Mouse (Mus musculus): ENCODE results near the gene Ctsh. TPM values are rescaled to one million over a fixed set of nuclear protein-coding genes. Genes with fewer than 3 reads are reported as not detected.

The Ctsh gene
- 305 and 311 TPM in 2 replicates for polyA plus RNA-seq (2015; fragmentation: Nextera tagmentation; extraction: Ambion mirVana)

DNA sequence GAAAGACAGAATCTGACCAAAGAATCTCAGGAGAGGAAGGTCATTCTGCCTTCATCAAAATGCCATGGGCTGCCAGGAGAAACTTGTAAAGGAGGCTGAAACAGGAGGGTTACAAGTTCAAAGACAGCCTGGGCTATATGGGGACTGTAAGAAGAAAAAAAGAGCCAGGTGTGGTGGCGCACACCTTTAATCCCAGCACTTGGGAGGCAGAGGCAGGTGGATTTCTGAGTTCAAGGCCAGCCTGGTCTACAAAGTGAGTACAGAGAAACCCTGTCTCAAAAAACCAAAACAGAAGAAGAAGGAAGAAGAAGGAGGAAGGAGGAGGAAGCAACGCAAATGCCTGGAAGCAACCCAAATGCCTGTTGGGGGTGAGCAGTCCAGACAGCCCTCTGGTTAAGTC lies at the start of gene Ctsh:
TSS of gene Ctsh (plus strand) at position 301 of the 400 bp plus-strand sequence.
- 72% methylated on average over 2 of the region's 2 CpGs for WGBS
- no peak for ATAC-seq
- H3K4me2 ChIP-seq (replicated peaks; ENCODE audit: low read depth): peak within 1 kb of the TSS; percentile 75
- H3K27ac ChIP-seq (ENCODE audit: low read depth, low read length): peak within 1 kb of the TSS; percentile 75
- peak within 1 kb of the TSS; percentile 51 for H3K4me3 ChIP-seq (ENCODE audit: low read depth, low read length)
- no peaks in the 10 kb centered on the region for H3K9me3 ChIP-seq (ENCODE audit: control insufficient read depth)
- TF ChIP-seq CTCF (IDR thresholded peaks at IDR 0.05; ENCODE audit: low read depth): no peak
- H3K36me3 ChIP-seq (ENCODE audit: control insufficient read depth, insufficient read depth): no peaks in the 10 kb centered on the region
- peak within 1 kb of the TSS; percentile 62 for H3K9ac ChIP-seq (ENCODE audit: low read depth, low read length)
- H3K27me3 ChIP-seq (replicated peaks; ENCODE audit: control insufficient read depth, insufficient read depth, low read length): no peaks in the 10 kb centered on the region
- no peaks in the 10 kb centered on the region for H3K4me1 ChIP-seq (replicated peaks; ENCODE audit: control insufficient read depth, insufficient read depth, low read length)

DNA sequence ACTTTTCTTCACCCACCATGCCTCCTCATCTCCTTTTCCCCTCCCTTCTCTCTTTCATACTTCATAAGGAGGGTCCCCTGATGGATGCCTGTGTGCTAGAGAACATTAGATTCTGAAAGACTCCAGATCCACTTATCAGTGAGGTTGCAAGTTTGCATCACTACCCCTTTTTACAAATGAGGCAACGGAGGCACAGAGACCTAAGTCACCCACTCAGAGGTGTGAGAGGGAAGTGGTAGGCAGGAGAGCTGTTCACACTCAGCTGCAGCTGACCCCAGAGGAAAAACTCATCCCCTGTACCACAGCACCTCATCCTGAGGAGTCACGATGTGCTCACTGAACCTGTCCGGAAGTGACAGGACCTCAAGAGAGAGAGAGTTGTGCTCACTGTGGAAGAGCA lies 47.5 kb upstream of the Ctsh start:
- H3K4me2 ChIP-seq (replicated peaks; ENCODE audit: low read depth): no peak overlapping the region
- ATAC-seq: no peak
- WGBS: 83% methylated on average over 3 of the region's 3 CpGs

DNA sequence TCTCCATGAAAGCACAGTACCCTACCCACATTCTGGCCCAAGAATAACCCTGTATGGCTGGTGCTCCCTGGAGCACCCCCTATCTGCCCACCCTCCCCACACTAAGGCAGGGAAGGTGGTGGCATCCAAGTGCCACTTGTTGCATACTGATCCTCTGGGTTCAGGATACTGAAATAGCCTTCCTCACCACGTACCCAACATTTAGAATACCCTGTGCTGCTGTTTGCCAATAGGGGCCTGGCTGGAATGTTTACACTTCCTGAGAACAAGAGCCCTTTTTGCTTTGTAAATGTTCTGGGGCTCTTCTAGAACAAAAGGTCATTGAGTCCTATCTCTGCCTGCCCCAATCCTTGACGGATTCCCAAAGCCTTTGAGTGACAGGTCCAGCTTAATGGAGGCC lies 46.9 kb upstream of the Ctsh start:
- no peak overlapping the region for H3K9ac ChIP-seq (ENCODE audit: low read depth, low read length)
- no peaks in the 10 kb centered on the region for H3K27me3 ChIP-seq (replicated peaks; ENCODE audit: control insufficient read depth, insufficient read depth, low read length)
- 23% methylated on average over 2 of the region's 2 CpGs for WGBS
- ATAC-seq: no peak
- H3K36me3 ChIP-seq (ENCODE audit: control insufficient read depth, insufficient read depth): no peaks in the 10 kb centered on the region
- TF ChIP-seq CTCF (IDR thresholded peaks at IDR 0.05; ENCODE audit: low read depth): no peak
- H3K4me3 ChIP-seq (ENCODE audit: low read depth, low read length): no peak overlapping the region
- H3K4me1 ChIP-seq (replicated peaks; ENCODE audit: control insufficient read depth, insufficient read depth, low read length): no peaks in the 10 kb centered on the region
- no peaks in the 10 kb centered on the region for H3K9me3 ChIP-seq (ENCODE audit: control insufficient read depth)
- H3K4me2 ChIP-seq (replicated peaks; ENCODE audit: low read depth): no peak overlapping the region
- no peak overlapping the region for H3K27ac ChIP-seq (ENCODE audit: low read depth, low read length)

More for the DNA sequence above, 47.5 kb upstream of the Ctsh start:
- Histone ChIP-seq H3K36me3 (ENCODE audit: control insufficient read depth, insufficient read depth) (no peaks in the 10 kb centered on the region), H3K27ac (ENCODE audit: low read depth, low read length) (no peak overlapping the region), H3K4me3 (ENCODE audit: low read depth, low read length) (no peak overlapping the region), H3K9ac (ENCODE audit: low read depth, low read length) (no peak overlapping the region), H3K4me1 (replicated peaks; ENCODE audit: control insufficient read depth, insufficient read depth, low read length) (no peaks in the 10 kb centered on the region), H3K27me3 (replicated peaks; ENCODE audit: control insufficient read depth, insufficient read depth, low read length) (no peaks in the 10 kb centered on the region), H3K9me3 (ENCODE audit: control insufficient read depth) (no peaks in the 10 kb centered on the region)
- no peak for TF ChIP-seq CTCF (IDR thresholded peaks at IDR 0.05; ENCODE audit: low read depth)

DNA sequence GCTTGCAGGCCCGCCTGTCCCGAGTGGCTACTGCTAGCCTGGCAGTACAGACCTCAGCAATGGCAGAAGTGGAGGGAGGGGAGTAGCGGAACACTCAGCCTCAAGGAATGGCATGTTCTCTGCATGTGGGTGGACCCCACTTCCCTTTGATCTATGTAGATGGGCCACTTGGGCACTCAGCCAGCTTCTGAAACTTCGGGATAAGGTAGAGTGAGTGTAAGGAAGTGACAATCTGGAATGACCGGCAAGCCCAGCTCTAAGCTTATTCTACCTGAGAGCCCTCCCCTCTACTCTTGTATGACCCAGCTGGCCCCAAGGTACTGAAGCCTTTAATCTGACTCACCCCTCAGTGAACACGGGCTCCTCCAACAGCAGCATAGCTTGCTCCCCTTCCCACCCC lies 45.8 kb upstream of the Ctsh start:
- Histone ChIP-seq H3K4me1 (replicated peaks; ENCODE audit: control insufficient read depth, insufficient read depth, low read length) (no peaks in the 10 kb centered on the region), H3K36me3 (ENCODE audit: control insufficient read depth, insufficient read depth) (no peaks in the 10 kb centered on the region), H3K4me2 (replicated peaks; ENCODE audit: low read depth) (no peak overlapping the region), H3K9ac (ENCODE audit: low read depth, low read length) (no peak overlapping the region), H3K27me3 (replicated peaks; ENCODE audit: control insufficient read depth, insufficient read depth, low read length) (no peaks in the 10 kb centered on the region), H3K4me3 (ENCODE audit: low read depth, low read length) (no peak overlapping the region), H3K9me3 (ENCODE audit: control insufficient read depth) (no peaks in the 10 kb centered on the region), H3K27ac (ENCODE audit: low read depth, low read length) (no peak overlapping the region)
- no peak for TF ChIP-seq CTCF (IDR thresholded peaks at IDR 0.05; ENCODE audit: low read depth)
- no peak for ATAC-seq
- 78% methylated on average over 6 of the region's 6 CpGs for WGBS

DNA sequence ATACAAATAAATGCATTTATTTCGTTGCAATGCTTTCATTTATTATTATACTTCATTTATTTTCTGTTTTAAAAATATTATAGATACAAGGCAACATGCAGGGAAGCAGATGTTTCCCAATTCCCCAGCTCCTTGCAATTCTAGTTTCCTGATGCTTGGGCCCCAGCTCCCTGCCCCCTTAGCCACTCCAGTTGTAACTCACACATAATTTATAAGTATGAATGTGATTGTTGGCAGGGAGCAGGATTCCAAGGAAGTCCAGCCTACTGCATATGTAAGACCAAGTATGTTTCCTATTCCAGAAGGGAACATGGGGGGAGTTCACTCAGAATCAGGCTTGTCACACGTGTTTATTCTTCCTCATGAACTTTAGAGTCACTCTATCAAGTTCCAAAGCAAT lies 42.1 kb upstream of the Ctsh start:
- Histone ChIP-seq H3K27ac (ENCODE audit: low read depth, low read length) (no peak overlapping the region), H3K9ac (ENCODE audit: low read depth, low read length) (no peak overlapping the region), H3K4me2 (replicated peaks; ENCODE audit: low read depth) (no peak overlapping the region), H3K4me1 (replicated peaks; ENCODE audit: control insufficient read depth, insufficient read depth, low read length) (no peaks in the 10 kb centered on the region), H3K4me3 (ENCODE audit: low read depth, low read length) (no peak overlapping the region), H3K9me3 (ENCODE audit: control insufficient read depth) (no peaks in the 10 kb centered on the region), H3K27me3 (replicated peaks; ENCODE audit: control insufficient read depth, insufficient read depth, low read length) (no peaks in the 10 kb centered on the region), H3K36me3 (ENCODE audit: control insufficient read depth, insufficient read depth) (no peaks in the 10 kb centered on the region)
- no peak for ATAC-seq
- 48% methylated on average over 2 of the region's 2 CpGs for WGBS
- TF ChIP-seq CTCF (IDR thresholded peaks at IDR 0.05; ENCODE audit: low read depth): no peak

DNA sequence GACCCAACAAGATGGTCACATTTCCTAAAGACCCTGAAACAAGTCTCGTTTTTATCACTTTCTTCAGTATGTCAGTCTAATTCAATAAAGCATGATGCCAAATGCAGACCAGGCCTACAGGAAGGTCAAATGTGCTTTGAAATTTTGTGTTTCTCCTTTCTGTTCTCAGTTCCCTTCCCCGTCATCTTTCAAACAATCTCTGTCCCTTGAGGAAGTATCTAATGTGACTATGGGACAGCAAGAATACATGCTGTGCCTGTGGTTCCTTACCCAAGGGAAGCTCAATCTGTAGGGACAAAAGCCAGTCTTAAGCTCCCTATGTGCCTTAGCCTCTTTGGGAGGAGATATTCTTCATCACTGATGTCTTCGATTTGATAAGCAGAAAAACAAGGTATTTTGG lies 39.3 kb upstream of the Ctsh start:
- no peak for TF ChIP-seq CTCF (IDR thresholded peaks at IDR 0.05; ENCODE audit: low read depth)
- 84% methylated on average over 3 of the region's 3 CpGs for WGBS
- no peak overlapping the region for H3K4me2 ChIP-seq (replicated peaks; ENCODE audit: low read depth)
- no peaks in the 10 kb centered on the region for H3K9me3 ChIP-seq (ENCODE audit: control insufficient read depth)
- no peaks in the 10 kb centered on the region for H3K4me1 ChIP-seq (replicated peaks; ENCODE audit: control insufficient read depth, insufficient read depth, low read length)
- no peaks in the 10 kb centered on the region for H3K36me3 ChIP-seq (ENCODE audit: control insufficient read depth, insufficient read depth)
- H3K27me3 ChIP-seq (replicated peaks; ENCODE audit: control insufficient read depth, insufficient read depth, low read length): no peaks in the 10 kb centered on the region
- no peak overlapping the region for H3K27ac ChIP-seq (ENCODE audit: low read depth, low read length)
- no peak overlapping the region for H3K9ac ChIP-seq (ENCODE audit: low read depth, low read length)
- no peak overlapping the region for H3K4me3 ChIP-seq (ENCODE audit: low read depth, low read length)
- no peak for ATAC-seq

DNA sequence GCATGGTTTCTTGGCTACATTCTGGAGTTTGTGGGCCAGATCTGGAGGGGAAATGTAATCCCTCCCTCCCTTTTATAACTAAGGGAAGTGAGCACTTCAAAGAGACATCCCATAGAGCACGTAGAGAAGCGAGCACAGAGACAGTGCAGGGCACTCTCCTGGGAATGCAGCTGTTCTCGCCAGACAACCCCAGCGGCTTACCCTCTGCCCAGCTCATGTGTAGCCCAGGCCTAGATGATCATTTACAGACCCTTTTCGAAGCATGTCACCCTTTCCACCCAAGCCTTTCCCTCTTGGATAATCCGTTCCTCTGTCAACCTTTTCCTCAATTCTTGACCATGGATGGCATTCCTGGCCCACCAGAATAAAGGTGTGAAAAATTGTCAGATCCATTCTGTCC lies 37.7 kb upstream of the Ctsh start:
- no peaks in the 10 kb centered on the region for H3K9me3 ChIP-seq (ENCODE audit: control insufficient read depth)
- H3K9ac ChIP-seq (ENCODE audit: low read depth, low read length): no peak overlapping the region
- H3K27ac ChIP-seq (ENCODE audit: low read depth, low read length): no peak overlapping the region
- no peaks in the 10 kb centered on the region for H3K36me3 ChIP-seq (ENCODE audit: control insufficient read depth, insufficient read depth)
- H3K27me3 ChIP-seq (replicated peaks; ENCODE audit: control insufficient read depth, insufficient read depth, low read length): no peaks in the 10 kb centered on the region
- ATAC-seq: no peak
- H3K4me3 ChIP-seq (ENCODE audit: low read depth, low read length): no peak overlapping the region
- H3K4me1 ChIP-seq (replicated peaks; ENCODE audit: control insufficient read depth, insufficient read depth, low read length): no peaks in the 10 kb centered on the region
- H3K4me2 ChIP-seq (replicated peaks; ENCODE audit: low read depth): no peak overlapping the region
- no peak for TF ChIP-seq CTCF (IDR thresholded peaks at IDR 0.05; ENCODE audit: low read depth)
- 75% methylated on average over 6 of the region's 6 CpGs for WGBS
